Mouse (Mus musculus): ENCODE results near the gene Inpp5b.
"Not testable (repeated sequence)": the region's sequence is repeated elsewhere in the genome, so short reads cannot be mapped to it uniquely, and the experiment has no call there.

Inpp5b gene

GRCm38 (mm10) chr4:124709961-124710446 is 31.6 kb upstream of the Inpp5b start:
- DNase-seq (ENCODE audit: low spot score in 2 of 2) = no peak

- DNase-seq (ENCODE audit: low spot score in 2 of 2) = peak in 1 of 2 experiments; percentile 65
Measured at GRCm38 (mm10) chr4:124710776-124711291, 30.8 kb upstream of the Inpp5b start.

GRCm38 (mm10) chr4:124712618-124713017 is 29.0 kb upstream of the Inpp5b start:
- DNase-seq (ENCODE audit: low spot score in 2 of 2) = no peak

- DNase-seq (ENCODE audit: low spot score in 2 of 2) = not testable (repeated sequence)
Measured at GRCm38 (mm10) chr4:124713850-124714249, 27.8 kb upstream of the Inpp5b start.

- peak; percentile 96 to 98 for DNase-seq (ENCODE audit: low spot score in 2 of 2)
Measured at GRCm38 (mm10) chr4:124714545-124715481, 26.8 kb upstream of the Inpp5b start, which contains the start of gene Sf3a3. Gene Sf3a3 (plus strand): TSS chr4:124714776.

- no peak for DNase-seq (ENCODE audit: low spot score in 2 of 2)
Measured at GRCm38 (mm10) chr4:124719101-124719500, 22.5 kb upstream of the Inpp5b start.

- DNase-seq (ENCODE audit: low spot score in 2 of 2) = no peak
Measured at GRCm38 (mm10) chr4:124726121-124726520, 15.5 kb upstream of the Inpp5b start.

GRCm38 (mm10) chr4:124736952-124737351 is 4.7 kb upstream of the Inpp5b start:
- DNase-seq (ENCODE audit: low spot score in 2 of 2) = no peak

GRCm38 (mm10) chr4:124737486-124737885 is 4.2 kb upstream of the Inpp5b start:
- no peak for DNase-seq (ENCODE audit: low spot score in 2 of 2)

- no peak for DNase-seq (ENCODE audit: low spot score in 2 of 2)
Measured at GRCm38 (mm10) chr4:124738013-124738412, 3.6 kb upstream of the Inpp5b start.

GRCm38 (mm10) chr4:124738783-124739182 is 2.9 kb upstream of the Inpp5b start:
- no peak for DNase-seq (ENCODE audit: low spot score in 2 of 2)

GRCm38 (mm10) chr4:124742839-124743238 is 1.2 kb downstream of the Inpp5b start:
- DNase-seq (ENCODE audit: low spot score in 2 of 2) = no peak

- DNase-seq (ENCODE audit: low spot score in 2 of 2) = no peak
Measured at GRCm38 (mm10) chr4:124746577-124746976, 4.9 kb downstream of the Inpp5b start.

- no peak for DNase-seq (ENCODE audit: low spot score in 2 of 2)
Measured at GRCm38 (mm10) chr4:124747851-124748250, 6.2 kb downstream of the Inpp5b start.

- DNase-seq (ENCODE audit: low spot score in 2 of 2) = peak; percentile 98 to 99
Measured at GRCm38 (mm10) chr4:124751300-124752250, 9.9 kb downstream of the Inpp5b start.

GRCm38 (mm10) chr4:124752281-124753199 is 10.9 kb downstream of the Inpp5b start:
- DNase-seq (ENCODE audit: low spot score in 2 of 2) = no peak

- DNase-seq (ENCODE audit: low spot score in 2 of 2) = no peak
Measured at GRCm38 (mm10) chr4:124755526-124755925, 13.9 kb downstream of the Inpp5b start.

GRCm38 (mm10) chr4:124759305-124759811 is 17.7 kb downstream of the Inpp5b start:
- DNase-seq (ENCODE audit: low spot score in 2 of 2) = no peak

- DNase-seq (ENCODE audit: low spot score in 2 of 2) = no peak
Measured at GRCm38 (mm10) chr4:124761201-124761600, 19.6 kb downstream of the Inpp5b start.

GRCm38 (mm10) chr4:124762858-124763452 is 21.3 kb downstream of the Inpp5b start:
- no peak for DNase-seq (ENCODE audit: low spot score in 2 of 2)
